Mouse (Mus musculus) frontal cortex, postnatal 10 days (tissue): ENCODE results near the gene Gm2115.

Experiments used
- DNase-seq, 2 experiments: peaks; one replicate each; pipeline ENCODE4 v3.0.0; 2022; ENCODE audit warnings: low spot score in 2 of 2, mixed read lengths in 1 of 2

Gm2115 gene

DNA sequence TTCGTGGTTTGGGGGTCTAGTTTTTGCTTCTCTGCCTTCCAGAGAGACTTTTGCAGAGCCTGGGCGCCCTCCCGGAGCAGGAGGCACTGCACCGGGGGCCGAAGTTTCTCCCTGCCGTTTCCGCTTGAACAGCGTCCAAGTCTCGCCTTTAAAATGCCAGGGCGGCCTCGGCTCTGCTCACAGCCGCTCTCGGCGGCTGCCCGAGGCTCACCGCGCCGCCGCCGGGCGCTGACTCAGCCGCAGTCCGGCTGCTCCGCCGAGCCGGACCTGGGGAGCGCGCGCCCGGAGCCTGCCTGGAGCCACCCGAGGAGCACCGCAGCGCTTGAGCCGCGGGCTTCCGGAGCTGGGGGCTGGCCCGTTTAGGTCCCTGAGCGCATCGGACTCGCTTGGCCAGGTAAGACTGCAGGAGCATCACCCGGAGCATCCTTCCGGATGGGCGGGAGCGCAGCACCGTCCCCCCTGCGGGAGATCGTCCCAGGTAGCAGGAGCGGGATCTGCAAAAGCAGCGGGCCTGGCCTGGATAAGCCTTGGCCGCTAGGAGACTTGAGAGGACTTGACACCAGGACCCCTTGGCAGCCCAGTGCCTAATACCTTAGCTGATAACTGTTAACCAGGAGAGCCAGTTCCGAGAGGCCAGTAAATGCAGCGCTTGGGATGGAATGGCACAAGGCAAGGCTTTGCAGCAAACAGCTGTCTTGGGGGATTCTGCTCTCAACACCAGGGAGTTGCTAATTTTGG, at the start of gene Gm2115:
Gene Gm2115 (plus strand): TSS at position 159 of the 738 bp plus-strand sequence.
- peak in 1 of 2 experiments; percentile 27 for DNase-seq

DNA sequence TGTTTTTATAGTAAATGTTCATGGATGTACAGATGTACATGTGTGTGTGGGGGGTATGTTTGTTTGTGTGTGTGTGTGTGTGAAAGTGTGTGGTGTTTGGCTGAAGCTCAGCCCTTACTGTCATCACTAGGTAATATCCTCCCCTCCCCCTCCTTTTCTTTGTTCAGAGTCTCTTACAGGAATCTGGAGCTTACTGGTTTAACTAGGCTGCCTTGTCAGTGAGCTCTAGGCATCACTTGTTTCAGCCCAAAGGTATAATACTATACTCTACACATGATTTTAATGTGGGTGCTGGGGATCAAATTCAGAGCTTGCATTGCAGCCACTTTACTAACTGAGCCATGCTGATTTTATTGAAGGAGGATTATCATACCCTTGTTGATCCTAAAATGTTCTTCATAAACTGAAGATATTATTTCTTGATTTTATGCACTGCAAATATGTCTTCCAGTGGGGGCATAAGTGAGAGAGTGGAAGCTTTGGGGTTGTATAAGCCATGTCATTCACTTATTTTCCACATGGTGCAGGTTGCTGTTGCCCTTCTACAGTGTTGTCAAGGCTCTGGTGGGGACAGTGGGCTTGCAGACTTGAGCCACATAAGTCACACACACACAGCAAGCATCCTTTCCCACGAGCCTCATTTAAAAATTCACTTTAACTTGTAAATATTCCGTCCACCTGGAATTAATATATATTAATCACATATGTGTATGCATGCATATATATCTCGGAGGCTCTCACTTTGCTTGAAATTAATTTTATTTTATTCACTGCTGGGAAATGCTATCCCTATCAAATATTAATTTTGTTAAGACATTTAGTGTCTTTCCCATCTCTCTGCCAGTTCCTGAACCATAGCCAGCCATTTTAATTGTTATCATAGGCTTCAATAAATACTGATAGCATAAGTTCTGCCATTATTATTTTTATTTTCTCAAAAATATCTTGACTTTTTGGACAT, 45.0 kb upstream of the Gm2115 start:
- no peak for DNase-seq

DNA sequence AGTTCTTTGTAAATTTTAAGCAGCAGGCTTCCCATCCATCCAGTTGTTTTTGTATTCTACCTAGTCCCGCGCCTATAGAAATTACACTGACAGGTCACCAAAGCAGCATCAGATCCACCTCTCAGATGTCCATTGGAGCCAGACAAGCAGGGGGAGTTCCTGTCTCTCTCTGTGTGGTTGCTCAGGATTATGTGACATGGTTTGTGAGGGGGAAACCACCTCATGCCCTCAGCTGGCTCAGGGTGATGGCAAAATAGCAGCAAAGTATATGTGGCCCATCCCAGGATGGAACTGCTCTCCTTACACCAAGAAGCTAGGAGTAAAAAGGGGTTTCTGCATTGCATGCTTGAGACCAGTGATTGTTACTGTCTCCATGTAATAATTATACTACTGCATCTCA, 42.3 kb upstream of the Gm2115 start:
- DNase-seq = no peak

- no peak for DNase-seq
Measured at GRCm38 (mm10) chr7:84503163-84503562, 25.6 kb upstream of the Gm2115 start.

- DNase-seq = no peak
Measured at GRCm38 (mm10) chr7:84518533-84519198, 10.1 kb upstream of the Gm2115 start.

GRCm38 (mm10) chr7:84521329-84521728, 7.4 kb upstream of the Gm2115 start:
- no peak for DNase-seq

- no peak for DNase-seq
Measured at GRCm38 (mm10) chr7:84522426-84522825, 6.3 kb upstream of the Gm2115 start.

GRCm38 (mm10) chr7:84526171-84526570, 2.6 kb upstream of the Gm2115 start:
- no peak for DNase-seq

DNA sequence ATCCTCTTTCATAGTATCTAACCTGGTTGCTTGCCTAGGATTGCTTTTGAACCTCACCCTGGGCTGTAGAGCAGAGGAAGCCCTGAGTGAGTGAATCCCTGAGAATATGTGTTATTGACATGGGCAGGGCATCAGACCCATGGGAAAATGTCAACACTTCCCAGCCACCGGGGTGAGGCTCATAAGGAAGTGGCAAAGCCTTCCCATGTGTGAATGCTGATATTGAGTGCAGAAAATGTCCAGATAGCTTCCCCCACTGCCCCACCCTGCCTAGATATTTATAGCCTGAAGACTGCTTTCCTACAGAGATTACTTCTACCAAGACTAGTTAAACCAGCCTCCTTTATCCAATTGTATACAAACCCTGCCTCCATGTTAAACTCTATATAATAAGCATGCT, 4.0 kb downstream of the Gm2115 start:
- no peak for DNase-seq

DNA sequence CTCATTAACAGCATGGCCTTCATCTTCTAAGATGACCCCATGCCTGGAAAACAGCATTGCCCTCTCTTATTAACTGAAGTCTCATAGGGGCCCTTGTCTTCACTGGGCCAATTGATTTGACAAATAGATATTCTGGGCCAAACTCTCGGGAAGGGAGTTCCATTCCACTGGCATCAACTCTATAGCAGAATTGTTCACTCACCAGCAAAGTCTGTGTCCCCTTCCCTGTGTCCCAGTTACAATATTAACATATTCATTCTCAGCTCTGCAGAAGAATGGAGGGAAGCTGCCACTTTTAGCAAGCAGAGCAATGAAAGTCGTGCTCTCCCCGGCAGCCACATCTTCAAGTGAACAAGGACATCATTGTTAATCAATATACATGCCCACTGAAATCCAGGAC, 5.9 kb downstream of the Gm2115 start:
- no peak for DNase-seq

GRCm38 (mm10) chr7:84544946-84545345, 16.2 kb downstream of the Gm2115 start:
- DNase-seq = no peak

DNA sequence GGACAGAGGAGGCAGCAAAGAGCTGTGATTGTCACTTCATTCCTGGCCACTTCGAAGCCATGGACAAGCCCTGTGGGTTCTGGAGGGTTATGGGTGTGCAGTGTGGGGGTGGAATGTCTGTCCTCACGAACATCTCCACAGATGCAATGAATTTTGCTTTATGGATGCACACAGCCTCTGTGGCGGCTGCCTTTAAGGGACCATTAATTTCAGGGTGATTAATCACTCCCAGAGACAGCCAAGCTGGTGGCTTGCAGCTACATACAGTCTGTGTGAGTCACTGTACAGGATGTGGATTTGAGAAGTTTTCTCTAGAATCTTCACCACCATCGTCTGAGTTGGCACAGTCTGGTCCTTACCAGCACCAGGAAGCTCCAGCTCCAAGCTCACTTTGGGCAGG, 17.9 kb downstream of the Gm2115 start:
- DNase-seq = no peak

DNA sequence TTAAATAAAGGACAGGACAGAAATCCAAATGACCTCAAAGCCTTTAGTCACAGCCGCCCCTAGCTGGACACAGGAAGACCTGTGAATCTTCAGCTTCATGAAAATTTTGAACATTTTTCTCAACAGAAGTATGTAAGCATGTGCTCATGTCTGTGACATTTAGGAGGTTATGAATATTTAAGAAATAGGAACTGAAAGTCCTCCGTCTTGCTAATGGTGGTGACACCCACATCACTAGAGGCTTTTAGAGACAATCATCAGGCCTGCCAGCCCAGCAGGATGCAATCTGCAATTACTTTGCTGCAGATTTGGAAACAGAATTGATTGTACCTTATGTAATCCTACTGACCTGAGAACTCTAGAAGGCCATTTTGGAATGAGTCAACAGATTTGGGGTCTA, 22.7 kb downstream of the Gm2115 start:
- no peak for DNase-seq

GRCm38 (mm10) chr7:84555294-84555693, 26.5 kb downstream of the Gm2115 start:
- no peak for DNase-seq

GRCm38 (mm10) chr7:84557332-84557731, 28.6 kb downstream of the Gm2115 start:
- no peak for DNase-seq

DNA sequence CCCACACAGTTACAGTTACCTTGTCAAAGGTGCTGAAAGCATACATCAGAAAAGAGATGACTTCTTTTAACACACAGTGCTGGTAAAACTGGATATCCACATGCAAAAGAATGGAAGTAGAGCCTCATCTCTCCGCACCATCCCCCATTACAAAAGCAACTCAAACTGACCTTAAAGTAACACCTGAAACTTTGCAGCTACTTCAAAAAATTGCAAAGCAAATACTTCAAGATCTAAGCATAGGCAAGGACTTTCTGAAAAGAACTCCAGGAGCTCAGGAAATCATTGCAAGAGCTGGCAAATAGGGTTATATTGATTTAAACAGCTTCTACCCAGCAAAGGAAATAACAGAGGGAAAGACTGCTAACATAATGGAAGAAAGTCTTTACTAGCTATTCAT, 31.7 kb downstream of the Gm2115 start:
- no peak for DNase-seq

GRCm38 (mm10) chr7:84564236-84564635, 35.5 kb downstream of the Gm2115 start:
- no peak for DNase-seq

GRCm38 (mm10) chr7:84566200-84566599, 37.4 kb downstream of the Gm2115 start:
- DNase-seq = no peak

DNA sequence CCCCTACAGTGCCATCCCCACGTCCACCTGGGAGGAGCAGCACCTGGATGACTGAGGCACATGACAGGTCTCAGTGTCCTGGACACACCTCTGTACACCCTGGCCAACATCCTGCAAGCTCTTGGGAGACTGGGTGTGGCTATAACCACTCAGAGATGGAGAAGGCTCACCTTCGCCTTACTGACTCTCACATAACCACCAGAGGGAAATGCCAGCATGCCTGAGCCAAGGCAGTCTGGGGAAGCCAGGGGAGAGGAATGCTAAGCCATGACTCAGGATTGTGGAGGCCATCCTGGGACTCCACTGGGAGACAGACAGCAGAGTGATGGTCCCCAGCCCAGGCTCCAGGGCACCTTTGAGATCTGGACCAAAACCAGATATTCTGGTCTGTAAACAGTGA, 48.3 kb downstream of the Gm2115 start:
- DNase-seq = no peak

GRCm38 (mm10) chr7:84578841-84579240, 50.1 kb downstream of the Gm2115 start:
- peak in 1 of 2 experiments; percentile 35 for DNase-seq

- DNase-seq = peak in 1 of 2 experiments; percentile 6
Measured at GRCm38 (mm10) chr7:84579769-84580168, 51.0 kb downstream of the Gm2115 start.

DNA sequence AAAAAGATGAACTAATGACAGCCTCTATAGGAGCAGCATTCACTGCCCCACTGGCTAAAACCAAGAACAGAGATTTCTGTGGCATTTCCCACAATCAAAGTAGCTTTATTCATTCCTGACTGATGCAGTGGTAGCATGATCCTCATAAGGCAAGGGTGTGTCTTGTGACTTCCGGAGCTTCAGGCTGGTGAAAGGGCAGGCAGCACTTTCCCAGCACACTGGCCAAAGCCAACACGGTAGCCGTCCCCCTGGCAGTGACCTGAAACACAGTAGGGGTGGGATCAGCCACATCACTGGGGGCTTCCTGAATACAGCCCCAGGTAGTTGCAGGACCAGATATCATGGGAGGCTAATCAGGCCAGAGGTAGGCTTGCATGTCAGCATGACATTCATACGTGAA, 56.3 kb downstream of the Gm2115 start:
- no peak for DNase-seq
